Mouse (Mus musculus): Measurements from ENCODE around the gene Slc27a2. TPM values are rescaled to one million over a fixed set of nuclear protein-coding genes. Genes with fewer than 3 reads are reported as not detected.
"Not testable (repeated sequence)": the region's sequence is repeated elsewhere in the genome, so short reads cannot be mapped to it uniquely, and the experiment has no call there.

Slc27a2 gene
- 0.11 and 0.26 TPM in 2 replicates for polyA plus RNA-seq (2016; fragmentation: Nextera tagmentation; extraction: Ambion mirVana)

- DNase-seq (ENCODE audit: low spot score): peak; percentile 72
- peaks cover 16% of the 10 kb centered on the region for H3K4me1 ChIP-seq
- peak within 1 kb of the TSS; percentile 62; the same call in 1 of the 2 replicates for H3K27ac ChIP-seq
- H3K27me3 ChIP-seq (ENCODE audit: low read depth, poor library complexity, severe bottlenecking): peaks cover 66% of the 10 kb centered on the region
- 2% methylated on average over 61 of the region's 61 CpGs for WGBS
- H3K4me3 ChIP-seq: peak within 1 kb of the TSS; percentile 68
- no peaks in the 10 kb centered on the region for H3K36me3 ChIP-seq
- H3K9me3 ChIP-seq (replicated peaks): no peaks in the 10 kb centered on the region
Measured at GRCm38 (mm10) chr2:126552357-126553290, at the start of gene Slc27a2. Gene Slc27a2, plus strand, starts transcription at chr2:126552407.

GRCm38 (mm10) chr2:126505156-126505555 is 47.1 kb upstream of the Slc27a2 start:
- H3K27me3 ChIP-seq (ENCODE audit: low read depth, poor library complexity, severe bottlenecking): no peaks in the 10 kb centered on the region
- no peaks in the 10 kb centered on the region for H3K36me3 ChIP-seq
- no peak for DNase-seq (ENCODE audit: low spot score)
- H3K27ac ChIP-seq: no peak overlapping the region
- no peaks in the 10 kb centered on the region for H3K9me3 ChIP-seq (replicated peaks)
- WGBS: 84% methylated on average over 1 of the region's 1 CpGs
- no peak overlapping the region for H3K4me3 ChIP-seq
- H3K4me1 ChIP-seq: no peaks in the 10 kb centered on the region

GRCm38 (mm10) chr2:126507477-126507876 is 44.7 kb upstream of the Slc27a2 start:
- no peaks in the 10 kb centered on the region for H3K9me3 ChIP-seq (replicated peaks)
- no peak overlapping the region for H3K27ac ChIP-seq
- no peak overlapping the region for H3K4me3 ChIP-seq
- 95% methylated on average over 5 of the region's 5 CpGs for WGBS
- no peaks in the 10 kb centered on the region for H3K4me1 ChIP-seq
- H3K36me3 ChIP-seq: no peaks in the 10 kb centered on the region
- H3K27me3 ChIP-seq (ENCODE audit: low read depth, poor library complexity, severe bottlenecking): no peaks in the 10 kb centered on the region
- no peak for DNase-seq (ENCODE audit: low spot score)

GRCm38 (mm10) chr2:126508228-126508627 is 44.0 kb upstream of the Slc27a2 start:
- H3K4me1 ChIP-seq: no peaks in the 10 kb centered on the region
- DNase-seq (ENCODE audit: low spot score): no peak
- WGBS: 72% methylated on average over 1 of the region's 1 CpGs
- no peaks in the 10 kb centered on the region for H3K9me3 ChIP-seq (replicated peaks)
- H3K27me3 ChIP-seq (ENCODE audit: low read depth, poor library complexity, severe bottlenecking): no peaks in the 10 kb centered on the region
- no peak overlapping the region for H3K4me3 ChIP-seq
- H3K36me3 ChIP-seq: no peaks in the 10 kb centered on the region
- H3K27ac ChIP-seq: no peak overlapping the region

GRCm38 (mm10) chr2:126515069-126515826 is 37.0 kb upstream of the Slc27a2 start:
- H3K4me3 ChIP-seq: no peak overlapping the region
- WGBS: 79% methylated on average over 6 of the region's 6 CpGs
- H3K4me1 ChIP-seq: no peaks in the 10 kb centered on the region
- no peak for DNase-seq (ENCODE audit: low spot score)
- H3K27ac ChIP-seq: no peak overlapping the region
- H3K9me3 ChIP-seq (replicated peaks): no peaks in the 10 kb centered on the region
- no peaks in the 10 kb centered on the region for H3K27me3 ChIP-seq (ENCODE audit: low read depth, poor library complexity, severe bottlenecking)
- no peaks in the 10 kb centered on the region for H3K36me3 ChIP-seq

- 95% methylated on average over 11 of the region's 11 CpGs for WGBS
- H3K4me3 ChIP-seq: no peak overlapping the region
- no peak overlapping the region for H3K27ac ChIP-seq
- no peaks in the 10 kb centered on the region for H3K4me1 ChIP-seq
- H3K9me3 ChIP-seq (replicated peaks): no peaks in the 10 kb centered on the region
- no peaks in the 10 kb centered on the region for H3K27me3 ChIP-seq (ENCODE audit: low read depth, poor library complexity, severe bottlenecking)
- H3K36me3 ChIP-seq: no peaks in the 10 kb centered on the region
- DNase-seq (ENCODE audit: low spot score): no peak
Measured at GRCm38 (mm10) chr2:126519872-126520581, 32.2 kb upstream of the Slc27a2 start.

DNA sequence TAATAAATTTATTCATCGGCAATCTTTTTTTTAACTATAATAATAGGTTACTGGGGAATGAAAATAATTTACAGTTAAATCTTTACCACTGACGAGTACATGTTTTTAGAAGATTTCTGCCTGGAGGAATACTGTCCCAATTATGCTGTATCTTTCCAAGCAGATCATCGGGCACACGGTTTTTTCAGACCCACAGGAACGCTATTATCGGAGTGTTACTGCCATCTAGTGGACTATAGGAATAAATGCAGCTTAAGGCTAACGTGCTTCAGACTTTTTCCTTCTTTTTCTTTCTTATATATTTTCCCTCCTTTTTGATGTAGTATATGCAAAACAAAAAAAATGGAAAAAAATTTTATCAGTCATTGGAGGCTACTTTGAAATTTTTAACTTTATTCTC is 31.4 kb upstream of the Slc27a2 start:
- DNase-seq (ENCODE audit: low spot score): no peak
- H3K27me3 ChIP-seq (ENCODE audit: low read depth, poor library complexity, severe bottlenecking): no peaks in the 10 kb centered on the region

DNA sequence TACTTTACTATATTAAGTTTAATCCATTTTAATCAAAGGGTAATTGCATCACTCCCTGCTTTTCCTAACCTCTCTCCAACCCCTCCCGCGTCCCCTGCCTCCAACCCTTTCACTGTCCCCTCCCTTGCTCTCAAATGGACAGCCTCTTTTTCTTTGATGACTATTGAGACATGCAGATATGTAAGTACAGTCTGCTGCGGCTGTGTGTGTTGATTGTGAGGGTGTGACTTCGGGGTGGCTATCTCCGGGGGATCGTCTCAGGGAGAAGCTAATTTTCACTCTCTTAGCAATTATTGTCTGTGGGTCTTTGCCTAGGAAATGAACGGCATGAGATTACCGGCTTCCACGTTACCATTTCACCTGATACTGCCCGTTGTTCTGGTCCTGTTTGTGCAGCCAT is 30.7 kb upstream of the Slc27a2 start:
- no peak overlapping the region for H3K4me3 ChIP-seq
- DNase-seq (ENCODE audit: low spot score): no peak
- H3K9me3 ChIP-seq (replicated peaks): no peaks in the 10 kb centered on the region
- H3K27me3 ChIP-seq (ENCODE audit: low read depth, poor library complexity, severe bottlenecking): no peaks in the 10 kb centered on the region
- no peaks in the 10 kb centered on the region for H3K36me3 ChIP-seq
- no peaks in the 10 kb centered on the region for H3K4me1 ChIP-seq
- WGBS: 82% methylated on average over 10 of the region's 10 CpGs
- no peak overlapping the region for H3K27ac ChIP-seq

More for the DNA sequence above, 31.4 kb upstream of the Slc27a2 start:
- Histone ChIP-seq H3K9me3 (replicated peaks) (no peaks in the 10 kb centered on the region), H3K36me3 (no peaks in the 10 kb centered on the region), H3K27ac (no peak overlapping the region), H3K4me1 (no peaks in the 10 kb centered on the region), H3K4me3 (no peak overlapping the region)
- WGBS: 16% methylated on average over 7 of the region's 7 CpGs

DNA sequence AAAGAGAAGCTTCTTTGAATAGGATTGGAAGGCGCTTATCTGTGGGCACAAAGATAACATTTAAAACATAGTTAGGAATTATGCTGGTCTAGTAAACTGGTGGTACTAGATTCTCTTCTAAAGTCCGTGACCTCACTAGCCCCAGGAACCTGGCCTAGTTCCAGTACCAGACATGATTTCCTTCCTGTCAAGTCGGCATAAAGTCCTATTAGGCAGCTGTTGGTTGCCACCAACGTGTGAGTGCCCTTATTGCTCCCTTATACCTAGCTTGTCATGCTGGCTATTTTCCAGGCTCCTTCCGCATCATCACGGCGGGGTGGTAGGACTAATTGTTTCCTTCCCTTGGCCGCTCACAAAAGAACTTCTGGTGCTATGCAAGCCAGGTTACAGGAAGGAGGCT is 30.2 kb upstream of the Slc27a2 start:
- Histone ChIP-seq H3K4me3 (no peak overlapping the region), H3K4me1 (no peaks in the 10 kb centered on the region), H3K36me3 (no peaks in the 10 kb centered on the region), H3K27ac (no peak overlapping the region), H3K9me3 (replicated peaks) (no peaks in the 10 kb centered on the region), H3K27me3 (ENCODE audit: low read depth, poor library complexity, severe bottlenecking) (no peaks in the 10 kb centered on the region)
- DNase-seq (ENCODE audit: low spot score): no peak
- WGBS: 81% methylated on average over 8 of the region's 8 CpGs

GRCm38 (mm10) chr2:126523101-126523745 is 29.0 kb upstream of the Slc27a2 start:
- H3K27ac ChIP-seq; DNase-seq (ENCODE audit: low spot score); H3K27me3 ChIP-seq (ENCODE audit: low read depth, poor library complexity, severe bottlenecking); H3K36me3 ChIP-seq; H3K4me3 ChIP-seq; H3K9me3 ChIP-seq (replicated peaks); H3K4me1 ChIP-seq: not testable (repeated sequence)
- WGBS: 71% methylated on average over 5 of the region's 5 CpGs

DNA sequence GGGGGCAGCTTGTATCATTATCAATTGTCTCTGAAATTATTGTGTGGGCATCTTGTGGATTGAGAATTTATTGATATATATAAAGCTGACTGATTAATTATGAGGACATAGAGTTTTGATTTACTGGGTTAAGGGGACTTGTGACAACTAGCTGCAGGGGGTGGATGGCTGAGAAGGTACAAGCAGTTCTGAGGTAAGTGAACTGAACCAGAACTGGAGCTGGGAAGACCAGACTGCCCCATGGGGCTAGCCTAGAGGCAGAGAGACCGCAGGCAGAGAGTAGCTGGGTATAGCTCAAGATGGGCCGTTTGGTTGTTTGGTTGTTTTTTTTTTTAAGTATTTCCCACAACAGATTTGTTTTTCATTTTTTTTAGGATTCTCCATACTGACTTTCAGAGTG is 27.9 kb upstream of the Slc27a2 start:
- H3K27me3 ChIP-seq (ENCODE audit: low read depth, poor library complexity, severe bottlenecking): no peaks in the 10 kb centered on the region
- H3K4me1 ChIP-seq: no peaks in the 10 kb centered on the region
- H3K27ac ChIP-seq: no peak overlapping the region
- DNase-seq (ENCODE audit: low spot score): no peak
- 82% methylated on average over 2 of the region's 2 CpGs for WGBS
- no peaks in the 10 kb centered on the region for H3K9me3 ChIP-seq (replicated peaks)
- H3K36me3 ChIP-seq: no peaks in the 10 kb centered on the region
- H3K4me3 ChIP-seq: no peak overlapping the region

DNA sequence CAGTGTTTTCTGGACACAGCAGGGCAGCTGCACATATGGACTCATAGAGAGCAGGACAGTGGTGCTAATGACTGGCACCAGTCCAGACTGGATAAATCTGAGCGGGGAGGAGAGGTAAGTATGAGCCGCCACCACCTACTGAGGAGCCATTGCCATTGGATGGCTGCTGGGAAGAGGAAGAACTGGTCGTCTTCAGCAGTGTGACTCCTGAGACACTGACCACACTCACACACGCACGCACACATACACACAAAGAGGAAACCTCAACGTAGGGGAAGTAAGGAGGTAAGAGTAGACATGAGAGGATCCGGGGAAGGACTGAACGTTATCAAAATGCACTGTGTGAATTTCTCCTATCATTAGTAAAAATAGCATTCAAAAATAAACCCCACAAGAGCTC is 24.7 kb upstream of the Slc27a2 start:
- Histone ChIP-seq H3K4me1 (no peaks in the 10 kb centered on the region), H3K27ac (no peak overlapping the region), H3K4me3 (no peak overlapping the region), H3K36me3 (no peaks in the 10 kb centered on the region), H3K9me3 (replicated peaks) (no peaks in the 10 kb centered on the region), H3K27me3 (ENCODE audit: low read depth, poor library complexity, severe bottlenecking) (no peaks in the 10 kb centered on the region)
- 93% methylated on average over 8 of the region's 8 CpGs for WGBS
- no peak for DNase-seq (ENCODE audit: low spot score)
